Mouse (Mus musculus): ENCODE data around the gene Faf1.

- TF ChIP-seq POLR2A (IDR thresholded peaks at IDR 0.05; ENCODE audit: control insufficient read depth, low read depth, low read length) (no peak), CTCF (IDR thresholded peaks at IDR 0.05; ENCODE audit: control insufficient read depth, insufficient read depth, insufficient replicate concordance, low read depth, low read length) (no peak)
Measured at GRCm38 (mm10) chr4:109979461-109980320, 303.3 kb downstream of the Faf1 start.
